Mouse (Mus musculus) heart, adult 2 months (tissue): Measurements from ENCODE around the gene Stx18. TPM values are rescaled to one million over a fixed set of nuclear protein-coding genes. Genes with fewer than 3 reads are reported as not detected.

Source experiments
- DNase-seq, 2 experiments: peaks; one replicate each; pipeline ENCODE4 v3.0.0; 2021
- H3K27ac ChIP-seq: fragments of 200-600 bp; 2 replicates; pipeline ENCODE4 v1.8.1; 2022
- H3K27me3 ChIP-seq: fragments of 200-500 bp; 2 replicates; pipeline ENCODE4 v1.6.1; 2012; ENCODE audit warnings: mild to moderate bottlenecking, low read length, inconsistent platforms, mixed read lengths; ENCODE audit not compliant: control insufficient read depth, insufficient read depth
- H3K36me3 ChIP-seq: fragments of 200-500 bp; 2 replicates; pipeline ENCODE4 v1.6.1; 2012; ENCODE audit warnings: low read length, inconsistent platforms; ENCODE audit not compliant: control insufficient read depth, insufficient read depth
- H3K4me1 ChIP-seq: fragments of 200-500 bp; 2 replicates; pipeline ENCODE4 v1.6.1; 2011; ENCODE audit warnings: low read length; ENCODE audit not compliant: control insufficient read depth, insufficient read depth
- H3K4me3 ChIP-seq: fragments of 200-600 bp; 2 replicates; pipeline ENCODE4 v1.8.1; 2022
- H3K79me2 ChIP-seq: fragments of 200-500 bp; replicated peaks from 2 replicates; pipeline ENCODE4 v1.6.1; 2012; ENCODE audit warnings: mild to moderate bottlenecking, inconsistent platforms, low read length, moderate library complexity, mixed read lengths; ENCODE audit not compliant: control insufficient read depth, insufficient read depth
- H3K9ac ChIP-seq: fragments of 200-500 bp; 2 replicates; pipeline ENCODE4 v1.6.1; 2012; ENCODE audit warnings: low read depth, mild to moderate bottlenecking, control low read depth, inconsistent platforms, low read length, mixed read lengths
- CTCF ChIP-seq: fragments of 200-600 bp; IDR thresholded peaks from 2 replicates; pipeline ENCODE4 v1.8.1; 2022; ENCODE audit warnings: antibody characterized with exemption, mild to moderate bottlenecking, moderate library complexity
- EP300 ChIP-seq: fragments of 200-500 bp; IDR thresholded peaks from 2 replicates; pipeline ENCODE4 v1.6.1; 2011; ENCODE audit warnings: low read depth, low read length, control low read depth; ENCODE audit not compliant: insufficient read depth
- POLR2A ChIP-seq: fragments of 200-500 bp; IDR thresholded peaks from 2 replicates; pipeline ENCODE4 v1.6.1; 2011; ENCODE audit warnings: mild to moderate bottlenecking, low read depth, low read length, control low read depth; ENCODE audit not compliant: insufficient read depth
- WGBS: fragments of 180-500 bp; shearing (Covaris S2); methylation state at CpG from one replicate; pipeline ENCODE4 v1.1.7; 2018; 5-methylcytosine and 5-hydroxymethylcytosine counted together
- intact Hi-C: fragments of 180-260 bp; cut with DNase I; formaldehyde crosslinking; loops from one replicate; pipeline ENCODE4 v1.15.1; 2025
- polyA plus RNA-seq: library from polyadenylated mRNA; depleted of rRNA; stranded (reverse); fragments of >200 nt; gene quantifications from 2 replicates; pipeline ENCODE4 v1.2.3, GENCODE M21; 2012
- total RNA-seq, 2 experiments: library from RNA; stranded (reverse); gene quantifications; 2 replicates each; pipeline ENCODE4 v1.2.3; 2021

The Stx18 gene
- total and polyA plus RNA-seq, 3 experiments: 12.1 to 18.5 (median 15.9) TPM

DNA sequence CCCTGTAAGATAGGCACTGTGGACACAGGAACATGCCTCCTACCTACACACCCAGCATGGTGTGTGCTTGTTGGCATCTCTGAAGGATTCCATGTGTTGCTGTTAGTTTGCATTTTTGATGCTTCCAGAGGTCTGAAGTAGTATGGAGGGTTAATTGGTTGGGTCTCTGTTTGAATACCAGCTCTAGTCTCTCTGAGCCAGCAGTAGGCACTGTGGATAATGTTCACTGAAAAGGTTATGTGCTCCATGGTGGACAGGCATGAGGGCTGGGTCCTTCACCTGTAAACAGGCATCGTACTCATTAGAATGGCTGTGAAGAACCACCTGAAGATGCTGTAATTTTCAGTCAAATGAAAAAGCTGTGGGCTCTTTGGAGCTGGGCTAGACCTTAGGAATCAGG lies 41.9 kb downstream of the Stx18 start:
- no peak for DNase-seq
- Histone ChIP-seq H3K27ac (no peak overlapping the region), H3K4me1 (no peaks in the 10 kb centered on the region), H3K4me3 (no peak overlapping the region), H3K79me2 (no peaks in the 10 kb centered on the region), H3K9ac (no peak overlapping the region), H3K36me3 (no peaks in the 10 kb centered on the region), H3K27me3 (no peaks in the 10 kb centered on the region)
- intact Hi-C loops: loop anchor here (10.0 kb wide), 2 partner anchors 326 to 786 kb away; no protein-coding TSS in a partner anchor
- 96% methylated on average over 1 of the region's 1 CpGs for WGBS
- TF ChIP-seq CTCF (no peak), POLR2A (no peak), EP300 (no peak)

DNA sequence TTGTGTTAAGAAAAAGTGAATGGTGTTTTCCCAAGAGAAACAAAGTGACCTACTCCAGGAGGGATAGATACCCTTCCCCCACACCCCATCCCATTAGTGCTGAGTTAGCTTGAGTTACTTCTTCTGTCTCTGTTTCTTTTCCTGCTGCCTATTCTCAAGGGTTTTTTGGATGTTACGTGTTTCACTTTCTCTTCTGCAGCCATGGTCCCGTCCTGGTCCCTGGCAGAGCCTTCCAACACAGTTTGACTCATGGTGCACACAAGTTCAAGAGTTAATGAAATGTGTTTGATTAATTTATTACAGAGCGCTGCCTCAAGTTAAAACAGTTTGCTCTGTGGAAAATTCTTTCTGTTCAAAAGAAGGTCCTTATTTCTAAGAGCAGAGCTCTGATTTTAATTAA lies 44.0 kb downstream of the Stx18 start:
- WGBS: 70% methylated on average over 3 of the region's 3 CpGs
- intact Hi-C loops: loop anchor here (10.0 kb wide), 2 partner anchors 328 to 788 kb away; no protein-coding TSS in a partner anchor

DNA sequence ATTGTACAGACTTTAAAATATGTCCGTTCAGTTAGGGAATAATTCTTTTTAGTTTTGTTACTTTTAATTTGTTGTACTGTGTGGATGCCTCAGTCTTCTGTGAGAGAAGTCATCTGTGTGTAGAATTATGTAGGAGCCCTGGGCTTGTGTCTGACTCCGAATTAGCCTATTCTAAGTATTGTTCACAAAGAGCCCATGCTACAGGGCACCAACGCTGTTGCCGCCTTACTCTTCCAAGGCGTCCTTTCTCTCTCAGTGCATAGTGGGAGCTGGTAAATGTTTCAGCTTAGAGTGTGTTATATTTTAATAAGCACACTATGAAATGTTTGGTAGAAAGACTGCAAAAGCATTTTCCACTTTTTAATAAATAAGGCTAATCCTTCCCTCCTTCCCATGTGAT lies 44.8 kb downstream of the Stx18 start:
- H3K27ac ChIP-seq: no peak overlapping the region
- intact Hi-C loops: loop anchor here (10.0 kb wide), 2 partner anchors 329 to 789 kb away; no protein-coding TSS in a partner anchor
- no peak overlapping the region for H3K9ac ChIP-seq
- H3K4me1 ChIP-seq: no peaks in the 10 kb centered on the region
- no peaks in the 10 kb centered on the region for H3K79me2 ChIP-seq
- 88% methylated on average over 5 of the region's 5 CpGs for WGBS
- H3K36me3 ChIP-seq: no peaks in the 10 kb centered on the region
- no peak for DNase-seq
- no peak for TF ChIP-seq POLR2A
- TF ChIP-seq CTCF: no peak
- no peak for TF ChIP-seq EP300
- no peak overlapping the region for H3K4me3 ChIP-seq
- no peaks in the 10 kb centered on the region for H3K27me3 ChIP-seq

More for the DNA sequence above, 44.0 kb downstream of the Stx18 start:
- H3K4me1 ChIP-seq: no peaks in the 10 kb centered on the region
- H3K36me3 ChIP-seq: no peaks in the 10 kb centered on the region
- TF ChIP-seq CTCF (no peak), EP300 (no peak), POLR2A (no peak)
- DNase-seq: no peak
- no peaks in the 10 kb centered on the region for H3K27me3 ChIP-seq
- H3K4me3 ChIP-seq: no peak overlapping the region
- no peak overlapping the region for H3K27ac ChIP-seq
- no peak overlapping the region for H3K9ac ChIP-seq
- no peaks in the 10 kb centered on the region for H3K79me2 ChIP-seq

DNA sequence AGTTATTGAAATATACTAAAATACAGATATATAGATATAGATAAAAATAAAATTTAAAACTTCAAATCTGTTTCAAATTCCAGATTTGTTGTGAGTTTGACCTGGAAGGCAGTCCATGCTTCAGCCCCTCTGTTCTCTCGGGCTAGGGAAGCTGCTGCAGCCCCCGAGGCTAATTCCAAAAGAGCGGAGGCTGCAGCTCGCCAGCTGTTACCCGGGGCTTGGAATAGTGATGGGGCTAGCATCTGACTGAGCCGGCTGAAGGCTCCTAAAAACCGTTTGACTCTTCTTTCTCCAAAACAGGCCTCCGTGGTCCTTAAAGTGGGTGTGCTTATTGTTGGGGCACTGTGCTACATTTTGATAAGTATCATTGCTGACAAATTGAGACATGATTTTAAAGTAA lies 46.1 kb downstream of the Stx18 start:
- no peaks in the 10 kb centered on the region for H3K79me2 ChIP-seq
- TF ChIP-seq EP300 (no peak), POLR2A (no peak), CTCF (no peak)
- intact Hi-C loops: loop anchor here (10.0 kb wide), 2 partner anchors 330 to 790 kb away; no protein-coding TSS in a partner anchor
- H3K4me1 ChIP-seq: no peaks in the 10 kb centered on the region
- no peaks in the 10 kb centered on the region for H3K36me3 ChIP-seq
- no peaks in the 10 kb centered on the region for H3K27me3 ChIP-seq
- 73% methylated on average over 8 of the region's 8 CpGs for WGBS
- H3K4me3 ChIP-seq: no peak overlapping the region
- H3K27ac ChIP-seq: no peak overlapping the region
- H3K9ac ChIP-seq: no peak overlapping the region
- DNase-seq: no peak

DNA sequence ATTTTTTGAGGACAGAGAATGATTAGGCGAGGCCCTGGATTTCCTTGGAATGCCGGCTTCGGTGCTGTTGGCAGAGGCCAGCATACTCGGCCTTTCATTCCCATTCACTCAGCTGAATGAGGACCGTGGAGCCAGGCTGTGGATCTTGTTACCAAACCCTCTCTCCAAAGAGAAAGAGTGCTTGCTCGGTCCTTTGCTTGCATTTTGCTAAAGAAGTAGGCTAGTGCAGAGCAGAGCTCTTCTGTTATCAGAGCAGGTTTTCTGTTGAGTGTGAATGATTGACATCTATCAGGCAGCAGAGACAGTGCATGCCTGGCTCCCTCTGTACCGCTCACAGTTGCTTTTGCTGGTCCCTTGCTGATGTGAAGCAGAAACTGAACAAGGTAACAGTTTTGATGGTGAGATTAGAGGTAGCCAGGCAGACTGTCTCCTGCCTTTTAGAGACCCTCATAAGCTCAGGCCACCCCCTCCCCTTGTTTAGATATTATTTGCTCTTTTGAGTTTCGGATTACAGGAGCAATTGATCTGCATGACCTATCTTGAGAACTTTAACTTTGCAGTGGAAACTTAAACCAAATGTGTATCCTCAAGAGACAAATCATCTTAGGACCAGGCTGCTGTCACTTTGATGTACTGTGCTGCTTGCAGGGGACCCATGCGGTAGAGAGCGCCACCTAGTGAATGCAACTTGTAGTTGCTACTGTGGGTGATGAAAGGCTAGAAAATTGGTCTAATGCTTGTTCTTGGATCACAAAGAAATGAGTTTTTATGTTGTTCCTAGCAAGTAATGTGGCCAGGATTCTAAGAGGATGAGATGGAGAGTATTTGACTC lies 47.2 kb downstream of the Stx18 start:
- Histone ChIP-seq H3K27me3 (no peaks in the 10 kb centered on the region), H3K4me1 (no peaks in the 10 kb centered on the region; the same call in 1 of the 2 replicates), H3K4me3 (no peak overlapping the region), H3K36me3 (no peaks in the 10 kb centered on the region), H3K79me2 (no peaks in the 10 kb centered on the region), H3K9ac (no peak overlapping the region), H3K27ac (no peak overlapping the region)
- intact Hi-C loops: loop anchor here (10.0 kb wide), 2 partner anchors 331 to 791 kb away; no protein-coding TSS in a partner anchor
- WGBS: 45% methylated on average over 10 of the region's 10 CpGs
- TF ChIP-seq EP300 (0 out of 2 replicates have a peak, but pooled peaks have one; percentile 53), POLR2A (no peak), CTCF (peak; percentile 90)
- peak in 1 of 2 experiments; percentile 28 for DNase-seq

DNA sequence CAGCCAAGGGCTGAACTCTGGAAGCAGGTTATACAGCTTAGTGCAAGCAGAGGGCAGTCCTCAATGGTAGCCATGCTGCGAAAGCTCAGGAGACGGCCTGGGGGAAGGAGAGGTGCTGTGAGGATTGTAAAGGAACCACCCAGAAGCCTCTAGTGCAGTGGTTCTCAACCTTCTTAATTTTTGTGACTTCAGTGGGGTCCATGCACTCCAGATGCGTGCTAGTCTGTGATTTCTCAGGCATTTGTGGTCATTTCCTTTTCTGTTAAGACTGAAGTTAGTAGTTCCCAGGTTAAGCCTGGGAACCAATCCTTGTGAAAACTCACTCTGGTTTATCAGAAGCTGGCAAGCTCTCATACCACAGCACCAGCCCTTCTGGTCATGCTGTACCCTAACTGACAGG lies 51.6 kb downstream of the Stx18 start:
- H3K4me3 ChIP-seq: no peak overlapping the region
- 91% methylated on average over 3 of the region's 3 CpGs for WGBS
- no peak for DNase-seq
- H3K79me2 ChIP-seq: no peaks in the 10 kb centered on the region
- H3K4me1 ChIP-seq: no peaks in the 10 kb centered on the region; the same call in 1 of the 2 replicates
- TF ChIP-seq EP300 (no peak), CTCF (no peak)
- no peak overlapping the region for H3K27ac ChIP-seq
- H3K9ac ChIP-seq: no peak overlapping the region
- H3K27me3 ChIP-seq: no peaks in the 10 kb centered on the region
- no peaks in the 10 kb centered on the region for H3K36me3 ChIP-seq
- intact Hi-C loops: loop anchor here (2.0 to 5.0 kb wide), 2 partner anchors 181 to 268 kb away; partner anchors contain the start of gene Msx1
